Mouse (Mus musculus): ENCODE measurements at regions not wholly inside any gene's neighbourhood (a gene's known extent, or its start where the extent isn't known, plus 50 kb on each side); places are given as distances from the start of the nearest gene placed in this dataset.

DNA sequence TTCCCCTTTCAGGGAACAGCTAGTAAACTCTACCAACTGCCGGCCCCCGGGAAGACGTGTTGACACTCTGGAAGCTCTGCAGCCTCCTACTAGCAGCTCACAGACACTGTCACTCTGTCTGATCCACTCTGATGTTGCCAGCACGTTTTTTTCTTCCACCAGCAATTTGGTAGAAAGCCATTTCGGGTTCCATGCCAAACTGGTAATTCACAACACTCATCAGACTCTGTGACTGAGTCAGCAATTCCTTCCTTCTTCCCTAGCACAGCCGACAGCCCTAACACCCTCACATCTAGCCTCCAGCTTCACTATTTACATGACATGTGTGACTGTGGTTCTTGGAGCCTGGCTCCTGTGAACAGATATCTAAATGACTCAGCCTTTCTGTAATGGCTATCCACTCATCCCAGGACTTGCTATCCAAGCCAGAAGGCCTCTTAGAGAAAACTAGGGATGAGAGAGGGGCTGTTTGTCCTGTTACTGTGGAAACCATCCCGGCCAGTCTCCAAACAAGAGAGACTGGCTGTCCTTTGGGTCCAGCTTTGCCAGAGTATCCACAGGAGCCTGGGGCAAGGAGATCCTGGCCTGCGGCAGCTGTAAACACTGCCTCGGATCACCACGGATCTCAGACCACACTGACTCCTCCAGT, 105.2 kb upstream of the Pkdcc start:
- TF ChIP-seq CTCF (IDR thresholded peaks at IDR 0.05; ENCODE audit: low read depth) (no peak), EP300 (optimal IDR thresholded peaks at IDR 0.05) (no peak)

All from stomach, postnatal 0 days (tissue).